Mouse (Mus musculus): Measurements from ENCODE around the gene Sp3. TPM values are rescaled to one million over a fixed set of nuclear protein-coding genes. Genes with fewer than 3 reads are reported as not detected.
"Not testable (repeated sequence)": the region's sequence is repeated elsewhere in the genome, so short reads cannot be mapped to it uniquely, and the experiment has no call there.

The Sp3 gene
- 74.7 and 81.1 TPM in 2 replicates for polyA plus RNA-seq (2016; fragmentation: Nextera tagmentation; extraction: Ambion mirVana)

DNA sequence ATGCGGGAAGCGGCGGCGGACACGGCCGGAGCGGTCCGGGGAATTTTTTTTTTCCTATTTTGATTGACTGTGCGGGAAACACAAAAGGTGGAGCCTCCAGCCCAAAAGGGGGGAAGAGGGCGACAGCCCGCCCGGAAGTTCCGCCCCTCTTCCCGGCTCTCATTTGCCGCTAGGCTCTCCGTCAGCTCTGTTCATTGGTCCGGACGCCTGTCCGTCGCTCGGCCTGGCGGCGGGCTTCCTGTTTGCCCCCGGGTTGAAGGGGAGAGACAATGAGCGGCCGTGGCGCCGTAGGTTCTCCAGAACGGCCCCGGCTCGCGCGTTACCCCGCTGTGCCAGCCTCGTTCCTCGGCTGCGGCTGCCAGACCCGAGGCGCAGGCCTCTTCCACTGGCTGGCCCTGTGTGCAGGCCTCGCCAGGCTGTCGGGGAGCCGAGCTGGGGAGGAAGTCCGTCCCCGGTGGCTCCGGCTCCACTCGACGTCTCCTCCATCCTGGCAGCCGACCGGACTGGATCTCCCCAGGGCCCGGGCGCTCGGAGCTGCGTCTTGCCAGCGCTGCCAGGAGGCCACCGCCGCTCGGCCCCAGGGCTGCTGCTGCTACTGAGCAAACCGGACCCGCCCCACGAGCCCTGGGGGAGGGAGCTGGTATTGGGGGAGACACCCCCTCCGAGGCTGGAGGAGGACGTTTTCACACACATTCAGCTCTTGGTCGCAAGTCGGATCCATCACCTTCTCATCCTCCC lies at the start of gene Sp3:
Gene Sp3, minus strand, starts transcription at position 110 of the 738 bp plus-strand sequence.
- Histone ChIP-seq H3K9ac (replicated peaks) (peak within 1 kb of the TSS; percentile 100), H3K4me1 (replicated peaks) (peaks cover 29% of the 10 kb centered on the region), H3K36me3 (peaks cover 7% of the 10 kb centered on the region; the same call in 1 of the 2 replicates), H3K27ac (peak within 1 kb of the TSS; percentile 100), H3K4me3 (replicated peaks) (peak within 1 kb of the TSS; percentile 97), H3K27me3 (no peaks in the 10 kb centered on the region), H3K4me2 (peak within 1 kb of the TSS; percentile 74), H3K9me3 (no peaks in the 10 kb centered on the region)
- under 1% methylated on average over 64 of the region's 64 CpGs for WGBS
- ATAC-seq (ENCODE audit: insufficient number of reproducible peaks, insufficient read depth, low FRiP score, low TSS enrichment, low read depth) = peak; percentile 88

DNA sequence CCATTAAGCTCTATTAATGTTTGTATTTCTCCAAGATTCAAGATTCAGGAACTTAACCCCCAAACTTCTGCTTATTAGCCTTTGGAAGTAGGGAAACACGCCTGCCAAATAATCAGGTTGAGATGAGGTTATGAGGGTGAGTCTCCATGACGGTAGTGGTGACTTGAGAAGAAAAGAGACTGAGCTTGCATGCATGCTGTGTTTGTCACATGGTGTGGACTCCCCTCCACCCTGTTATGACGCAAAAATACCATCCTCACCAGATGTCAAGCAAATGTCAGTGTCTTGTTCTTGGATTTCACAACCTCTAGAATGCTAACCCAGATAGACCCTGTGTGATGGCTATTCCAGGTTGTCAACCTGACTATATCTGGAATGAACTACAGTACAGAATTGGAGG lies 49.6 kb upstream of the Sp3 start:
- H3K9me3 ChIP-seq = no peaks in the 10 kb centered on the region
- no peak for ATAC-seq (ENCODE audit: insufficient number of reproducible peaks, insufficient read depth, low FRiP score, low TSS enrichment, low read depth)
- no peaks in the 10 kb centered on the region for H3K36me3 ChIP-seq
- H3K4me3 ChIP-seq (replicated peaks) = no peak overlapping the region
- no peak overlapping the region for H3K9ac ChIP-seq (replicated peaks)
- H3K4me1 ChIP-seq (replicated peaks) = no peaks in the 10 kb centered on the region; the same call in 1 of the 2 replicates
- no peak overlapping the region for H3K4me2 ChIP-seq
- H3K27me3 ChIP-seq = no peaks in the 10 kb centered on the region
- no peak overlapping the region for H3K27ac ChIP-seq
- 84% methylated on average over 3 of the region's 3 CpGs for WGBS

DNA sequence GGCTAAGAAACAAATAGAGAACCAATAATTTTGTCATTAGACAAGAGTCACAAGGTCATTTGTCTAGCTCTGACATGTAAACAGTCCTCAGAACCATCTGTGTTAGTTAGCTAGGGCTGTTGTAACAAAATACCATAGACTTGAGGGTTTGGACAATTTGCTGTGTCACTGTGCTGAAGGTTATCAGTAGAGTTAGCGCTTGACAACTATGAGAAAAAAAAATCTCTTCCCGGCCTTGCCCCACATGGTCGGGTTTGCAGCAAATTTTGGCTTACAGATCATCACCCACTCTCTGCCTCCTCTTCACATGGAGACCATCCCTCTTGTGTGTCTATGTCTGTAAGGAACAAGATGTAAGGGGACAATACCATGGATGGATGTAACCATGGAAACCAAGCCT lies 47.8 kb upstream of the Sp3 start:
- ATAC-seq (ENCODE audit: insufficient number of reproducible peaks, insufficient read depth, low FRiP score, low TSS enrichment, low read depth) = no peak
- Histone ChIP-seq H3K36me3 (no peaks in the 10 kb centered on the region), H3K4me3 (replicated peaks) (no peak overlapping the region), H3K27ac (no peak overlapping the region), H3K4me1 (replicated peaks) (no peaks in the 10 kb centered on the region), H3K4me2 (no peak overlapping the region), H3K9ac (replicated peaks) (no peak overlapping the region), H3K27me3 (no peaks in the 10 kb centered on the region), H3K9me3 (no peaks in the 10 kb centered on the region)
- WGBS = 78% methylated on average over 3 of the region's 3 CpGs

DNA sequence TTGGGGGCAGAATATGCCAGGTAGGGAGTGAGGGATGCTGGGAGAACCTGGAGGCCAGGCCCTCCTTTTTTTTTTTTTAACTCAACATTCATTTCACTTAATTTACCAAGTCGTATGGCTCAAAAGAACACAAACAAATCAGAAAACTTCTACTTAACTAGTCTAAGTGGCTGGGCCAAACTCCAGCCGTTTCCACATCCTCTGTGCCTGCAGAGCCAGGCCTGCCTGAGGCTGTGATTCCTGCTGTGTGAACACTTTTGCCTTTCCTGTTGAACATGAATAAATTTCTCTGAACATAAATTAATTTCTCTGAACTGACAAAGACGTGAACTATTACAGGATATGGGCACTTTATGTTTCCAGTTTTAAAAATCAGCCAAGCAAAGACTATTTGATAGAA lies 46.9 kb upstream of the Sp3 start:
- WGBS = 14% methylated on average over 3 of the region's 3 CpGs
- Histone ChIP-seq H3K4me3 (replicated peaks) (no peak overlapping the region), H3K9me3 (no peaks in the 10 kb centered on the region), H3K4me1 (replicated peaks) (no peaks in the 10 kb centered on the region), H3K27ac (0 out of 2 replicates have a peak overlapping the region, but pooled peaks have one; percentile 59), H3K27me3 (no peaks in the 10 kb centered on the region), H3K36me3 (no peaks in the 10 kb centered on the region), H3K4me2 (no peak overlapping the region), H3K9ac (replicated peaks) (no peak overlapping the region)
- no peak for ATAC-seq (ENCODE audit: insufficient number of reproducible peaks, insufficient read depth, low FRiP score, low TSS enrichment, low read depth)

- Histone ChIP-seq H3K4me2 (no peak overlapping the region), H3K9ac (replicated peaks) (no peak overlapping the region), H3K27me3 (no peaks in the 10 kb centered on the region), H3K4me3 (replicated peaks) (no peak overlapping the region), H3K27ac (no peak overlapping the region), H3K4me1 (replicated peaks) (no peaks in the 10 kb centered on the region), H3K36me3 (no peaks in the 10 kb centered on the region), H3K9me3 (no peaks in the 10 kb centered on the region)
- 34% methylated on average over 6 of the region's 6 CpGs for WGBS
- ATAC-seq (ENCODE audit: insufficient number of reproducible peaks, insufficient read depth, low FRiP score, low TSS enrichment, low read depth) = no peak
Measured at GRCm38 (mm10) chr2:73023803-73024202, 43.6 kb upstream of the Sp3 start.

- H3K36me3 ChIP-seq = no peaks in the 10 kb centered on the region
- no peak for ATAC-seq (ENCODE audit: insufficient number of reproducible peaks, insufficient read depth, low FRiP score, low TSS enrichment, low read depth)
- no peaks in the 10 kb centered on the region for H3K9me3 ChIP-seq
- no peak overlapping the region for H3K4me3 ChIP-seq (replicated peaks)
- H3K27ac ChIP-seq = no peak overlapping the region
- H3K9ac ChIP-seq (replicated peaks) = no peak overlapping the region
- no peaks in the 10 kb centered on the region for H3K27me3 ChIP-seq
- H3K4me1 ChIP-seq (replicated peaks) = no peaks in the 10 kb centered on the region
- 77% methylated on average over 6 of the region's 6 CpGs for WGBS
- no peak overlapping the region for H3K4me2 ChIP-seq
Measured at GRCm38 (mm10) chr2:73021046-73021445, 40.8 kb upstream of the Sp3 start.

GRCm38 (mm10) chr2:73019371-73020146 lies 39.3 kb upstream of the Sp3 start:
- no peaks in the 10 kb centered on the region for H3K36me3 ChIP-seq
- no peak overlapping the region for H3K4me2 ChIP-seq
- no peaks in the 10 kb centered on the region for H3K27me3 ChIP-seq
- H3K9ac ChIP-seq (replicated peaks) = no peak overlapping the region
- H3K4me3 ChIP-seq (replicated peaks) = no peak overlapping the region
- H3K9me3 ChIP-seq = no peaks in the 10 kb centered on the region
- no peaks in the 10 kb centered on the region for H3K4me1 ChIP-seq (replicated peaks)
- H3K27ac ChIP-seq = no peak overlapping the region
- WGBS = 75% methylated on average over 9 of the region's 9 CpGs
- no peak for ATAC-seq (ENCODE audit: insufficient number of reproducible peaks, insufficient read depth, low FRiP score, low TSS enrichment, low read depth)

DNA sequence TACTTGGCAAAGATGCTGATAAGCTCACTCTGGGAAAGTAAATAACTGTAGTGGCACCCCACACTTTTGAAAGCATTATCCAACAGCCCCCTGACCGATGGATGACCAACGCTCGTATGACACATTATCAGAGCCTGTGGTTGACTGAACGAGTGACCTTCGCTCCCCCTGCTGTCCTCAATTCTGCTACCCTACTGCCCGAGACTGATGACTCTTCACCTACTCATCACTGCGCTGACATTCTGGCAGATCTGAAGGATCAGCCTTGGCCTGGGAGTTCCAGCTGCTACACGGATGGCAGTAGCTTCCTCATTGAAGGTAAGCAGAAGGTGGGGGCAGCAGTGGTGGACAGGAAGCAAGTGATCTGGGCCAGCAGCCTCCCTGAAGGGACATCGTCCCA lies 33.8 kb upstream of the Sp3 start:
- not testable (repeated sequence) for H3K27me3 ChIP-seq; H3K9ac ChIP-seq (replicated peaks); H3K36me3 ChIP-seq; H3K4me2 ChIP-seq; H3K27ac ChIP-seq; ATAC-seq (ENCODE audit: insufficient number of reproducible peaks, insufficient read depth, low FRiP score, low TSS enrichment, low read depth); H3K4me1 ChIP-seq (replicated peaks); H3K4me3 ChIP-seq (replicated peaks)
- 87% methylated on average over 9 of the region's 9 CpGs for WGBS
- H3K9me3 ChIP-seq = peaks cover 11% of the 10 kb centered on the region

DNA sequence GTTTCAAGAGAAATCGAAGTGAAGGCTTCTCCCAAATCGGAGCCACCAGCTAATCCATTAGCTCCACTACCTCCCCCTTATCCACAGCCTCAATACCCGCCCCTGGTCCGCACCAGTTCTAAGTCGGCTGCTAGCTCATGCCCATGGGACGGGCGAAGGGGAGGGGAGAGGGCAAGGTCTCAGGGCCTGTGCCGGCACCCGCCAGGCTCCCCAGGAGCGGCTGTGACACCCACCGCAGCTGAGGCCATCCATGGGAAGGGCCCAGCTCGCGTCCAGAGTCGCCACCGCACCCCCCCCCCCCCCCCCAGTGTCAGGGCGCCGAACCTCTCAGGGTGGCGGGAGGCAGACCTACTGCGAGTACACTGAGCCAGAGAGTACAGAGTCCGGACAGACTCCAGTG lies 32.4 kb upstream of the Sp3 start:
- Histone ChIP-seq H3K27ac (no peak overlapping the region), H3K9me3 (peaks cover 11% of the 10 kb centered on the region), H3K4me2 (no peak overlapping the region), H3K36me3 (no peaks in the 10 kb centered on the region), H3K27me3 (no peaks in the 10 kb centered on the region), H3K4me3 (replicated peaks) (no peak overlapping the region), H3K9ac (replicated peaks) (no peak overlapping the region), H3K4me1 (replicated peaks) (no peaks in the 10 kb centered on the region)
- no peak for ATAC-seq (ENCODE audit: insufficient number of reproducible peaks, insufficient read depth, low FRiP score, low TSS enrichment, low read depth)
- WGBS = 69% methylated on average over 18 of the region's 20 CpGs

DNA sequence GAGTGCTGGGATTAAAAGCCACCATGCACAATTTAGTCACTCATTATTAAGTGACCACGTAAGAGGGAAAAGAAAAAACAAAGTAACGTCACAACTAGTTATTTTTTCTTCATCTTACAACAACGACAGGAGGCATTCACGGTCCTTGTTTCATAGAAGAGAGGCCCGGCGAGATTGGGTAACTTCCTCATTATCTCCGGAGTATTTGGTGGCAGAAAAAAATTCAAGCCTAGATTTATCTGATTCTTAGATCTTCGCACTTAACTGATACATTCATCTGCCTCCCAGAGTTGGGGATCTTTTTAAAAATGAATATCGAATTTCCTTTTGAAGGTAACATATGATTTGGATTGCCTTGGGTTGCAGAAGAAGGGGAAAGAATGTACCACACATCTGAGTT lies 27.2 kb upstream of the Sp3 start:
- no peak for ATAC-seq (ENCODE audit: insufficient number of reproducible peaks, insufficient read depth, low FRiP score, low TSS enrichment, low read depth)
- Histone ChIP-seq H3K27me3 (no peaks in the 10 kb centered on the region), H3K4me3 (replicated peaks) (no peak overlapping the region), H3K4me2 (no peak overlapping the region), H3K4me1 (replicated peaks) (peaks cover 24% of the 10 kb centered on the region), H3K27ac (no peak overlapping the region), H3K36me3 (no peaks in the 10 kb centered on the region), H3K9ac (replicated peaks) (no peak overlapping the region), H3K9me3 (peaks cover 11% of the 10 kb centered on the region)
- 91% methylated on average over 9 of the region's 9 CpGs for WGBS

GRCm38 (mm10) chr2:73005611-73006515 lies 25.6 kb upstream of the Sp3 start:
- Histone ChIP-seq H3K9ac (replicated peaks) (no peak overlapping the region), H3K9me3 (peaks cover 7% of the 10 kb centered on the region), H3K27me3 (no peaks in the 10 kb centered on the region), H3K4me1 (replicated peaks) (peaks cover 25% of the 10 kb centered on the region), H3K27ac (0 out of 2 replicates have a peak overlapping the region, but pooled peaks have one; percentile 41), H3K36me3 (no peaks in the 10 kb centered on the region), H3K4me3 (replicated peaks) (no peak overlapping the region), H3K4me2 (no peak overlapping the region)
- ATAC-seq (ENCODE audit: insufficient number of reproducible peaks, insufficient read depth, low FRiP score, low TSS enrichment, low read depth) = no peak
- WGBS = 52% methylated on average over 3 of the region's 3 CpGs
